Comparison of ENCODE assay signal across 18 mouse cellular contexts in genomic region chr6:33489788-33490187, GRCm38 (mm10).
A peak's percentile ranks its signal among the peaks of the same experiment; 100 is the strongest.
DNase-seq lines count a peak whose midpoint lies in the region; TF ChIP-seq lines count a peak whose summit lies in the region.
"Had no signal": no experiment of that assay in that cellular context is flagged by ENCODE, and none has a peak within 500 bp of the region (broad histone marks: within the 10 kb centered on the region; RNA-seq: fewer than 3 reads in every experiment).

No protein-coding gene starts in this region.

- no peak for DNase-seq in left cerebral cortex, adult 2 months (ENCODE audit: extremely low spot score in 1 of 2, low spot score in 2 of 2)
- no peak for DNase-seq in left cerebral cortex, postnatal 14 days (ENCODE audit: low spot score in 2 of 2)
- DNase-seq in brain, adult 2 months (ENCODE audit: low read depth, low spot score) = peak; percentile 56
- peak; percentile 26 for DNase-seq in telencephalon, adult 2 months (ENCODE audit: low read depth, low spot score)
- no peak for DNase-seq in natural killer cell, adult 2 months (ENCODE audit: low spot score in 2 of 2)
- DNase-seq: adrenal gland, adult 2 months; adrenal gland, postnatal 10 days; adrenal gland, postnatal 25 days; cerebellum, adult 11-12 months; cerebellum, adult 2 months; cerebellum, adult 9-10 months; cerebellum, postnatal 10 days; cerebellum, postnatal 25 days; forebrain, postnatal 0 days had no signal

- peak overlapping the region; percentile 15; the same call in 1 of the 2 replicates for H3K27ac ChIP-seq in left cerebral cortex, adult 2 months
- H3K27ac ChIP-seq: embryonic facial prominence, embryonic 10.5 days; embryonic facial prominence, embryonic 12.5 days; forebrain, embryonic 13.5 days; forebrain, embryonic 15.5 days had no signal

- intact Hi-C loops in left cerebral cortex, adult 2 months (cut with DNase I) = no loop called here
- intact Hi-C loops in left cerebral cortex, postnatal 14 days (cut with DNase I) = no loop called here

- no peak overlapping the region for H3K4me3 ChIP-seq in left cerebral cortex, adult 2 months
- H3K4me3 ChIP-seq: embryonic facial prominence, embryonic 10.5 days; embryonic facial prominence, embryonic 12.5 days; forebrain, embryonic 13.5 days; forebrain, embryonic 15.5 days had no signal

- TF ChIP-seq CTCF in left cerebral cortex, adult 2 months (IDR thresholded peaks at IDR 0.05) = no peak

Comparison
In these comparisons a context has a peak if more than half of its experiments do, and no peak if none do; other contexts are left out.
1. DNase-seq: peak in brain, adult 2 months (single experiment) and telencephalon, adult 2 months (single experiment); none in left cerebral cortex, adult 2 months (0 of 2), left cerebral cortex, postnatal 14 days (0 of 2) and natural killer cell, adult 2 months (0 of 2).